Mouse (Mus musculus) erythroblast, embryonic 14.5 days (primary cell): ENCODE results near the gene Cfap126.

Experiments
- GATA1 ChIP-seq: IDR thresholded peaks from 2 replicates; pipeline ENCODE4 v1.6.1; 2012; ENCODE audit warnings: low read length, inconsistent platforms, mixed read lengths
- TAL1 ChIP-seq: IDR thresholded peaks from 3 replicates; pipeline ENCODE4 v1.6.1; 2012; ENCODE audit warnings: low read length, inconsistent platforms, mixed read lengths

- TF ChIP-seq TAL1 (no peak), GATA1 (no peak)
Measured at GRCm38 (mm10) chr1:171097136-171097535, 16.6 kb upstream of the Cfap126 start.
